Mouse (Mus musculus) A20 (cell line): ENCODE measurements around the gene Phlpp1.
A peak's percentile ranks its signal among the peaks of the same experiment; 100 is the strongest.

Source experiments
- DNase-seq: peaks from one replicate; pipeline ENCODE4 v3.0.0-alpha.2; 2011; ENCODE audit warnings: low read depth, low spot score

Gene Phlpp1

DNA sequence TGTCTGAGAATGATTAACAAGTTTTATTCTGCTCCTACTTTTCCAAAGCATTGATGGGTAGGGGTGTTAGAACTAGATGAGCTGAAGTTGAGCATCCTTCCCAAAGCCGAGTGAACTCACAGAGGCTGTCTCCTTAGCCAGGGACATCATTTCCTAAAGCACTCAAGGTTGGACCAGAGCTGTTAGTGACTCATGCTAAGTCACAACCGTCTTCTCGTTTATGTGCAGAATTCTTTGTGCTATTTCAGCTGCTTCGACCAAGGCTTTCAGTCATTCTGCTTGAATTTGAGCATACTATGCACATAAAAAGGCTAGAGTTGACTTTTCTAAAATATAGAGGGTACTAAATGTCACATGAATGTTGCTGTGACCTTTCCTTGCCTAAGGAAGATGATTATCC is 142.9 kb downstream of the Phlpp1 start:
- no peak for DNase-seq

DNA sequence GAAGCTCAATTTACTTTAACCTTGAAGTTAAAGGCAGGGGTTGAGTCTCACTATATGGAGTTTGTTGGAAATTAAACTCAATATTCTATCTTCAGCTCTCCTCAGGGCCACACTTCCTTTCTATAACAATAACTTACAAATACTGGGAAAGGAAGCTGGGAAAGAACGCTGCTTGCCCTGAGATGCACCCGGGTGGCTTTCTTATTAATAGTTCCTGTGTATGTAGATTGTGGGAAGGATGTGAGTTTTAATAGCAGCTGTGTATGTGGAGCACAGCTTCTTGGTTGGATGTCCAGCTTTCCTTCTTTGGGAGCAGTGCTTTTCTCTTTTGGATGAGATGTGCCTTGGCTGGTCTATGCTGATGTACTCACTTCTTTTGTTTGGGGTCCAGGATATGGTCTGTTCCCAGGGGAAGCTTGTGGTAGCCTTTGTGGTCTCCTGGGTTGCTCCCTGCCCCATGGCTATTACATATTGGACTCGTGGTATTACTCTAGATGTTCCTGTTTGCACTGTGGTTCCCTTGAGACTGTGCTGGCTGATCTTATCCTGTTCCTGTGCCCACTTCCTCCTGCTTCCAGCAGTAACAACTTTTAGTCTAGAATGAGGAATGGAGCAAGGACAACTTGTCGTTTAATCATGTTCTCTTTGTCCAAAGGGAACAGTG is 145.2 kb downstream of the Phlpp1 start:
- no peak for DNase-seq

- DNase-seq, result no peak
Measured at GRCm38 (mm10) chr1:106318341-106318740, 146.8 kb downstream of the Phlpp1 start.

DNA sequence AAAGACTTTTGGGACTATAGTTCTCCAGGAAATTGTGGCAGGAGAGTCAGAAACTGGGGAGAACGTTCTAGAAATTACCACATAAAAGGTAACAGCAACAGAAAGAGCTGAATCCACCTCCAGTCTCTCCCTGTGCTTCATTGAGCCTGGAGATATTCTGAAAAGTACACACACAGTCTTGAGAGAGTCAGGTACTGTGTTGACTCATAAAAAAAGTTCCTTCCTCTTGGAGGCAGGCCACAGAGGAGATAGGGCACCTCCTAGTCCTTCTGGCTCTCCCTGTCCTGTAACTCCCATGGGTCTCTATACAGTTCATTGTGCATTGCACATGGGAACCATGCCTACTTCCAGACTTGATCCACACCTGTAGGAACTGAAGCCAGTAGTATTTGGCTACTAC is 149.0 kb downstream of the Phlpp1 start:
- DNase-seq, result peak; percentile 38

DNA sequence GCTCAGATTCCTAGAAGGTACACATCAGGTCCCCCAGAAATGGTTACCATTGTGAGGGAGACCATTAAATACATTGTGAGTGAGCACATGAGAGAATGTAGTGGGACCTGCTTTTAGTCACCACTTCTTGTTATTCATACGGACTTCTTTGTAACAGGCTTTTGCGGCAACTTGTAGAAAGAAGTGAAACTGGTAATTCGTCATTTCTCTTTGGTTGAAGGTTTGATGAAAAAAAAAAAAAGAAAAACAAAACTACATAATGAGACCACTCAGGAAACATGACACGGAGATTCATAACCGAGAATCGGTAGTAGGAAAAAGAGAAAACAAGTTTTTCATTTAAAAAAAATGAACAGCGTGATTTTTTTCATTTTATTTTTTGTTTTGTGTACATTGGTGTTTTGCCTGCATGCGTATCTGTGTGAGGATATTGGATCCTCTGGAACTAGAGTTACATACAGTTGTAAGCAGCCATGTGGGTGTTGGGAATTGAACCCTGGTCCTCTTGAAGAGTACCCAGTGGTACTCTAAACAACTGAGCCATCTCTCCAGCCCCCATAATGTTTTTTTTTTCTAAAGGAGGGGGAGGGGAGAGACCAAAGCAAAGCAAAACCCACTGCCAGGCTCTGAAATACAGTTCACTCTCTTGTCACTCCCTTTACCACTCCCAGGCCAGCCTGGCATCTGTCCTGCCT is 150.0 kb downstream of the Phlpp1 start:
- DNase-seq, result peak; percentile 77

- DNase-seq, result no peak
Measured at GRCm38 (mm10) chr1:106326691-106327090, 155.1 kb downstream of the Phlpp1 start.

GRCm38 (mm10) chr1:106342100-106342499 is 170.5 kb downstream of the Phlpp1 start:
- DNase-seq, result no peak

- DNase-seq, result peak; percentile 80
Measured at GRCm38 (mm10) chr1:106345265-106345664, 173.7 kb downstream of the Phlpp1 start.

DNA sequence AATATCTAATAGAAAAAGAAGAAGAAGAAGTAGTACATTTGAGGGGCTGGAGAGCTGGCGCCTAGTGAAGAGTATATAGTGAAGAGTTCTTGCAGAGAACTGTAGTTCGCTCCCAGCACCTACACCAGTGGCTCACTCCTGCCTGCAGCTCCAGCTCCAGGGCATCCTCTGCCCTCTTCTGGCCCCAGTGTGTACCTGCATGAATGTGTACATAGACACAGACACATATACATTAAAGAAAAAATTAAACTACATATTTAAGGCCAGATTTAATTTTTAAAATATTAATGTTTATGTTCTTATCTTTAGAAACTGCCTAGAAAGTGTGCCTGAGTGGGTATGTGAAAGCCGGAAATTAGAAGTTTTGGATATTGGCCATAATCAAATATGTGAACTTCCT is 175.2 kb downstream of the Phlpp1 start:
- DNase-seq, result peak; percentile 48

DNA sequence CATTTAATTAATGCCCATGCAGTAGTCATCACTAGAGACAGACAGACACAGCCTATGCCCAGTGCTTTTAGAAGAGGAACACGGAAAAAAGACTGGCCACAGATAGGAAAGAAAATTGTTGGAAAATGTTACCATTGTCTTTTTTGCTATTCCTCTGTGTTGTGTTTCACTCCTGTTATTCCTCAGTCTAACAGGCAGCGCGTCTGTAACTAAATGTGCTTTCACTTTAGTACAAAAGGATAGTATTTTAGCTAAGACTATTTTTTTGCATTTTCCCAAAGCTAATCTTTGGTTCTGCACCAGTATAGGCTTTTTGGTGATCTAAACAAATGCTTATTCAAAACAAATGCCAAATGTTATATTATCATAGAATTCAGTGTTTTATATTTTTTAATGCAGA is 177.6 kb downstream of the Phlpp1 start:
- no peak for DNase-seq

GRCm38 (mm10) chr1:106351512-106351911 is 180.0 kb downstream of the Phlpp1 start:
- DNase-seq, result peak; percentile 66

DNA sequence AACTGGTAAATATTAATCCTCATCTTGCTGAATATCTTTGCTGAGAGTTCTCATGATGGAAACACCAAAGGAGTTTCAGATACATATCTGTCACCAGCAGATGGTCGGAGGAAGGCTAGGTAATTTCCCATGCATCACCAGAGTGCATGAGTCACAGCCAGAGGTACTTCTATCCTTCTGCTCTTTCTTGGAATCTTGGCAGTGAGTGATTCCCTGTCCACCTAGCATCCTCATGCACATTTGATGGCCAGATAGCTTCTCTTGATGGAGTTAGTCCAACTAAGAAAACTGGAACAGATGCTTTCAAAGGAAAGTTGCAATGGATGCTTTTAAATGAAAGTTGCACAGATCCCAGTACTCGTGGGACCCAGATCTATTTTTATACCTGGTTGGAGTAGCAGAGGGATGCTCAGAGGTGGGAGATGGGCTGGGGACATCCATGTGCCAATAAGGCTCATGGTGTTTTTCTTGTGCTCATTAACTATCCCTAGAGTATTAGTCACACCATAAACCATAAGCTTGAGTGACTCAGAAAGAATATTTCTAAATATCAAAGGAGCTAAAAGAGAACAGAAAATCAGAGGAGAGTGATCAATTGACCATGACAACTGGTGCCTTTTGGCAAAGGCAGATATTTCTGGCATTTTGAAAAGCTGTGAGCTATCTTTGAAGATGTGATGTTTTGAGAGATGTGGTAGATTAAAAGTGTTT is 181.4 kb downstream of the Phlpp1 start:
- no peak for DNase-seq

DNA sequence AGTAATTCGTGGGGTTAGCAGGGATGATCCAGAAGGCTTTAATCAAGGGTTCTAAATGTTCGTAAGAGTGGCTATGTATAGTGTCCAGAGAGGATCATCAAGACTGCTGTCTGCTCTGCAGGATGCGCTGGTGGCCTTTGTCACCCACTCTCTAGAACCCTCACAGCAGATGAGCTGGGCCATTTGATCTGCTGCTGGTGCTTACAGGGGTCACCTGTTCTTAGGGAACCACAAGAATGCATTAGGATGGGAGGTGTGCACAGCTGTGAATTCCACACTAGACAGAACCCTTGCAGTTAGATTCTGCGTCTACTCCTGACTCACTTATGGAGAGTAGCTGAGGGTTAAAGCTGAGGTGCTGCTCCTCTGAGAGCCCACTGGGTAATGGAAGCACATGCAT is 182.4 kb downstream of the Phlpp1 start:
- no peak for DNase-seq

DNA sequence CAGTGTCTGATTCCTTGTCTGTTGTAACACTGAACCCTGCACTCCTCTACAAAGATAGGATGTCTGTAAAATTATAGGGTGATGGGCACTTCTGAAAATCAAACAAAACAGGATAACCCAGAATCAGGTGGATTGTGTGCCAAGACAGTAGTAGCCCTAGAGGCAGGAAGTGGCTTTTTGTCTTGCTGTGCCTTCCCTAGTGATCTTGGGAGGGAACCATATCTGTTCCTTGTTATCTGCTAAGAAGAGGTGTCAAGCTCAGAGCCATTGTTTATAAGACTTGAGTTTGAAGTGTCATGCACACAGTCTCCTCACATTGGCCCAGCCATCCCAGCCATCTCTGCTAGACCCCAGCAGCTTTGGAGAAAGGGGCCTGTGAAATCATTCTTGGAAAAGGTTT is 187.9 kb downstream of the Phlpp1 start:
- no peak for DNase-seq

- DNase-seq, result no peak
Measured at GRCm38 (mm10) chr1:106362841-106363604, 191.5 kb downstream of the Phlpp1 start.

GRCm38 (mm10) chr1:106369330-106369729 is 197.8 kb downstream of the Phlpp1 start:
- DNase-seq, result no peak

GRCm38 (mm10) chr1:106372446-106372845 is 200.9 kb downstream of the Phlpp1 start:
- no peak for DNase-seq

GRCm38 (mm10) chr1:106373656-106374055 is 202.1 kb downstream of the Phlpp1 start:
- DNase-seq, result no peak

GRCm38 (mm10) chr1:106374274-106374673 is 202.7 kb downstream of the Phlpp1 start:
- no peak for DNase-seq

DNA sequence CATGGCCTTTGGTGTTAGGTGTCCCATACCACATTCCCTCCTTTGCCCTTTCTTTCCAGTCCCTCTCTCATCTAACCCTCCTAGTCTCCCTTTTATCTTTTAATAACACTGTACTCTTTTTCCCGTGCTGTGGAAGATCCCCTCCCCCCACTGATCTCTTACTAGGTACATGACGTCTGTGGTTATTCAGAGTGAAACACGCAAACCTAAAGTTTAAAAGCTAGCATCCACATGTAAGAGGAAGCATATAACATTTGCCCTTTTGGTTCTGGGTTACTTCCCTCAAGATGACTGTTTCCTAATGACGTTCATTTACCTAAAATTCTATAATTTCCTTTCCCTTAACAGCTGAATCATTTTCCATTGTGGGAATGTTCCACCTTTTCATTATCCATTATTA is 203.4 kb downstream of the Phlpp1 start:
- DNase-seq, result no peak

GRCm38 (mm10) chr1:106376003-106376402 is 204.5 kb downstream of the Phlpp1 start:
- DNase-seq, result no peak

- DNase-seq, result no peak
Measured at GRCm38 (mm10) chr1:106380465-106380864, 208.9 kb downstream of the Phlpp1 start.
